Comparison of ENCODE assay signal across 15 mouse cellular contexts in genomic region chr4:35157815-35158214, GRCm38 (mm10). TPM values are rescaled to one million over a fixed set of nuclear protein-coding genes. Genes with fewer than 3 reads are reported as not detected.
DNase-seq lines count a peak whose midpoint lies in the region; ATAC-seq and TF ChIP-seq lines count a peak whose summit lies in the region.
"Had no signal": no experiment of that assay in that cellular context is flagged by ENCODE, and none has a peak within 500 bp of the region (broad histone marks: within the 10 kb centered on the region; RNA-seq: fewer than 3 reads in every experiment).

No protein-coding gene starts in this region.

- peaks cover 6% of the 10 kb centered on the region; the same call in 1 of the 2 replicates for H3K27me3 ChIP-seq in heart, embryonic 13.5 days (replicated peaks)
- H3K27me3 ChIP-seq in midbrain, embryonic 11.5 days (ENCODE audit: control insufficient read depth, insufficient read depth, low read length) = no peaks in the 10 kb centered on the region
- no peaks in the 10 kb centered on the region for H3K27me3 ChIP-seq in midbrain, embryonic 13.5 days
- no peaks in the 10 kb centered on the region for H3K27me3 ChIP-seq in intestine, postnatal 0 days (replicated peaks; ENCODE audit: control insufficient read depth, insufficient read depth, low read length)

- no peak overlapping the region for H3K9ac ChIP-seq in heart, embryonic 13.5 days
- H3K9ac ChIP-seq in midbrain, embryonic 11.5 days (ENCODE audit: low read length) = no peak overlapping the region
- no peak overlapping the region for H3K9ac ChIP-seq in midbrain, embryonic 13.5 days (replicated peaks)
- no peak overlapping the region for H3K9ac ChIP-seq in intestine, postnatal 0 days (ENCODE audit: low read depth, low read length)

- no peak for ATAC-seq in heart, embryonic 13.5 days (ENCODE audit: extremely low read depth, insufficient number of reproducible peaks, low FRiP score, low TSS enrichment)
- no peak for ATAC-seq in midbrain, embryonic 11.5 days (ENCODE audit: low FRiP score)
- no peak for ATAC-seq in midbrain, embryonic 13.5 days
- no peak for ATAC-seq in intestine, postnatal 0 days
- ATAC-seq in neutrophil, adult 5-6 weeks (ENCODE audit: extremely low read depth, insufficient number of reproducible peaks, low FRiP score, poor library complexity, severe bottlenecking) = 0 out of 2 replicates have a peak, but pooled peaks have one; percentile 10

- H3K36me3 ChIP-seq in heart, embryonic 13.5 days = no peaks in the 10 kb centered on the region
- H3K36me3 ChIP-seq in midbrain, embryonic 11.5 days (ENCODE audit: control insufficient read depth, insufficient read depth, low read length) = no peaks in the 10 kb centered on the region
- H3K36me3 ChIP-seq in midbrain, embryonic 13.5 days = no peaks in the 10 kb centered on the region
- H3K36me3 ChIP-seq in intestine, postnatal 0 days (ENCODE audit: control insufficient read depth, insufficient read depth) = no peaks in the 10 kb centered on the region

- H3K4me2 ChIP-seq in heart, embryonic 13.5 days = peak overlapping the region; percentile 95
- no peak overlapping the region for H3K4me2 ChIP-seq in midbrain, embryonic 11.5 days
- H3K4me2 ChIP-seq in midbrain, embryonic 13.5 days (replicated peaks) = no peak overlapping the region
- 0 out of 2 replicates have a peak overlapping the region, but pooled peaks have one; percentile 87 for H3K4me2 ChIP-seq in intestine, postnatal 0 days (replicated peaks; ENCODE audit: low read depth)

- peaks cover 9% of the 10 kb centered on the region for H3K4me1 ChIP-seq in heart, embryonic 13.5 days
- peaks cover 11% of the 10 kb centered on the region; the same call in 1 of the 2 replicates for H3K4me1 ChIP-seq in midbrain, embryonic 11.5 days (ENCODE audit: control insufficient read depth, insufficient read depth, low read length)
- peaks cover 16% of the 10 kb centered on the region for H3K4me1 ChIP-seq in midbrain, embryonic 13.5 days (replicated peaks)
- H3K4me1 ChIP-seq in intestine, postnatal 0 days (replicated peaks; ENCODE audit: control insufficient read depth, insufficient read depth, low read length) = 0 out of 2 replicates have a peak, but pooled peaks cover 7% of the 10 kb centered on the region

- H3K27ac ChIP-seq in heart, embryonic 13.5 days (replicated peaks) = no peak overlapping the region
- no peak overlapping the region for H3K27ac ChIP-seq in midbrain, embryonic 11.5 days (ENCODE audit: low read depth, low read length)
- H3K27ac ChIP-seq in midbrain, embryonic 13.5 days = no peak overlapping the region
- H3K27ac ChIP-seq in intestine, postnatal 0 days (ENCODE audit: low read depth, low read length) = no peak overlapping the region

- no peaks in the 10 kb centered on the region for H3K9me3 ChIP-seq in heart, embryonic 13.5 days
- H3K9me3 ChIP-seq in midbrain, embryonic 11.5 days (ENCODE audit: control insufficient read depth, low read length) = no peaks in the 10 kb centered on the region
- no peaks in the 10 kb centered on the region for H3K9me3 ChIP-seq in midbrain, embryonic 13.5 days
- H3K9me3 ChIP-seq in intestine, postnatal 0 days (ENCODE audit: control insufficient read depth) = no peaks in the 10 kb centered on the region

- no peak for DNase-seq in heart, adult 8-10 months (ENCODE audit: low spot score)
- DNase-seq in midbrain, embryonic 11.5 days (ENCODE audit: low spot score, missing footprints) = peak; percentile 77
- DNase-seq in right cerebral cortex, postnatal 36 days (ENCODE audit: low spot score in 2 of 2) = no peak
- DNase-seq in right cerebral cortex, postnatal 25 days = no peak

- WGBS in heart, embryonic 13.5 days = 45% methylated on average over 11 of the region's 11 CpGs
- 60% methylated on average over 11 of the region's 11 CpGs for WGBS in midbrain, embryonic 11.5 days
- WGBS in midbrain, embryonic 13.5 days = 70% methylated on average over 11 of the region's 11 CpGs
- 61% methylated on average over 11 of the region's 11 CpGs for WGBS in intestine, postnatal 0 days

- H3K4me3 ChIP-seq in heart, embryonic 13.5 days = no peak overlapping the region
- H3K4me3 ChIP-seq in midbrain, embryonic 11.5 days (ENCODE audit: low read depth, low read length) = no peak overlapping the region
- H3K4me3 ChIP-seq in midbrain, embryonic 13.5 days (replicated peaks) = no peak overlapping the region
- H3K4me3 ChIP-seq in intestine, postnatal 0 days (ENCODE audit: low read depth, low read length) = no peak overlapping the region

- no peak for TF ChIP-seq CTCF in intestine, postnatal 0 days (IDR thresholded peaks at IDR 0.05; ENCODE audit: low read depth)

RNA-seq across cellular contexts. Expression of gene Mob3b, which starts 0.5 kb away (rescaled TPM):
- 3.8 and 4.2 TPM in 2 replicates for polyA plus RNA-seq in heart, embryonic 13.5 days (2015; fragmentation: Nextera tagmentation; extraction: Ambion mirVana)
- total RNA-seq in heart, adult 8-10 months (2022) = 1 to 10 TPM; 1.5 to 2.5 (median 1.9) TPM
- 16.5 and 18.3 TPM in 2 replicates for polyA plus RNA-seq in midbrain, embryonic 11.5 days (2014; fragmentation: Nextera tagmentation; extraction: Ambion mirVana)
- polyA plus RNA-seq in midbrain, embryonic 13.5 days (2015; fragmentation: Nextera tagmentation; extraction: Ambion mirVana) = 10.2 and 14.9 TPM in 2 replicates
- 21.0 and 21.2 TPM in 2 replicates for polyA plus RNA-seq in intestine, postnatal 0 days (2015; fragmentation: Nextera tagmentation; extraction: Ambion mirVana)
- total RNA-seq in neutrophil, adult 5-6 weeks (2017) = 2.6 and 5.5 TPM in 2 replicates

RNA-seq across cellular contexts. Expression of gene Ifnk, which starts 6.0 kb away (rescaled TPM):
- polyA plus RNA-seq in heart, embryonic 13.5 days (2015; fragmentation: Nextera tagmentation; extraction: Ambion mirVana) = not detected in 2 replicates
- total RNA-seq in heart, adult 8-10 months (2022) = not detected
- 0.46 TPM in 1 of 2 replicates, not detected in the other for polyA plus RNA-seq in midbrain, embryonic 11.5 days (2014; fragmentation: Nextera tagmentation; extraction: Ambion mirVana)
- 0.26 TPM in 1 of 2 replicates, not detected in the other for polyA plus RNA-seq in midbrain, embryonic 13.5 days (2015; fragmentation: Nextera tagmentation; extraction: Ambion mirVana)
- polyA plus RNA-seq in intestine, postnatal 0 days (2015; fragmentation: Nextera tagmentation; extraction: Ambion mirVana) = 0.25 and 0.51 TPM in 2 replicates
- not detected in 2 replicates for total RNA-seq in neutrophil, adult 5-6 weeks (2017)
- total RNA-seq: adrenal gland, postnatal 14 days; gastrocnemius, postnatal 36 days; left cerebral cortex, postnatal 14 days had no signal
- polyA plus RNA-seq: C2C12; forebrain, embryonic 14.5 days; macrophage; small intestine, adult 2 months had no signal

Comparison
In these comparisons a context has a peak if more than half of its experiments do, and no peak if none do; other contexts are left out.
1. H3K4me2 ChIP-seq: peak in heart, embryonic 13.5 days (single experiment) and intestine, postnatal 0 days (single experiment); none in midbrain, embryonic 11.5 days (single experiment) and midbrain, embryonic 13.5 days (single experiment).